Mouse (Mus musculus) kidney, postnatal 0 days (tissue): Measurements from ENCODE around the gene Fcgr3. TPM values are rescaled to one million over a fixed set of nuclear protein-coding genes. Genes with fewer than 3 reads are reported as not detected.

ENCODE experiments used
- ATAC-seq: fragments of 200-750 bp; cut with Nextera tagmentation; replicated peaks from 2 replicates; pipeline ENCODE4 v1.8.0; 2017; ENCODE audit warnings: low read depth, moderate number of reproducible peaks, moderate TSS enrichment, moderate library complexity; ENCODE audit not compliant: low FRiP score
- DNase-seq: peaks from one replicate; pipeline ENCODE4 v3.0.0-alpha.2; 2016; ENCODE audit warnings: low spot score
- H3K27ac ChIP-seq: fragments of 300-500 bp; sonication (generic); 2 replicates; pipeline ENCODE4 v1.5.1; 2014; ENCODE audit warnings: mild to moderate bottlenecking
- H3K27me3 ChIP-seq: fragments of 300-500 bp; sonication (generic); 2 replicates; pipeline ENCODE4 v1.6.1; 2014; ENCODE audit warnings: low read length, mixed read lengths; ENCODE audit not compliant: insufficient read depth
- H3K36me3 ChIP-seq: fragments of 300-500 bp; sonication (generic); 2 replicates; pipeline ENCODE4 v1.6.1; 2014; ENCODE audit warnings: low read length, mixed read lengths; ENCODE audit not compliant: insufficient read depth
- H3K4me1 ChIP-seq: fragments of 300-500 bp; sonication (generic); replicated peaks from 2 replicates; pipeline ENCODE4 v1.6.1; 2014; ENCODE audit warnings: antibody characterized with exemption, low read length, mixed read lengths; ENCODE audit not compliant: insufficient read depth
- H3K4me2 ChIP-seq: fragments of 300-500 bp; sonication (generic); 2 replicates; pipeline ENCODE4 v1.6.1; 2014; ENCODE audit warnings: mild to moderate bottlenecking, low read length, moderate library complexity, mixed read lengths
- H3K4me3 ChIP-seq: fragments of 300-500 bp; sonication (generic); replicated peaks from 2 replicates; pipeline ENCODE4 v1.5.1; 2014; ENCODE audit warnings: low read depth, low read length
- H3K9ac ChIP-seq: fragments of 300-500 bp; sonication (generic); 2 replicates; pipeline ENCODE4 v1.6.1; 2014; ENCODE audit warnings: low read depth, low read length
- H3K9me3 ChIP-seq: fragments of 300-500 bp; sonication (generic); replicated peaks from 2 replicates; pipeline ENCODE4 v1.6.1; 2016; ENCODE audit warnings: low read length, inconsistent platforms, mixed read lengths
- CTCF ChIP-seq: IDR thresholded peaks from 2 replicates; pipeline ENCODE4 v1.5.1; 2016; ENCODE audit warnings: antibody characterized with exemption, low read depth, mild to moderate bottlenecking, moderate library complexity
- WGBS: fragments of 180-500 bp; shearing (Covaris S2); extraction: QIAGEN DNeasy Blood & Tissue Kit; methylation state at CpG from one replicate; pipeline ENCODE4 v1.1.7; 2014; 5-methylcytosine and 5-hydroxymethylcytosine counted together
- polyA plus RNA-seq: library from polyadenylated mRNA; unstranded; fragments of >200 nt; fragmentation: Nextera tagmentation; extraction: Ambion mirVana; gene quantifications from 2 replicates; pipeline ENCODE4 v1.2.1, GENCODE M21; 2015

The Fcgr3 gene
- polyA plus RNA-seq, 1 experiment from 2014 or later: 13.2 TPM

GRCm38 (mm10) chr1:171031752-171032151 is 33.0 kb downstream of the Fcgr3 start:
- DNase-seq (no peak), ATAC-seq (no peak)
- TF ChIP-seq CTCF: no peak
- Histone ChIP-seq H3K9me3 (no peaks in the 10 kb centered on the region), H3K4me1 (no peaks in the 10 kb centered on the region), H3K4me3 (no peak overlapping the region), H3K27me3 (peaks cover 4% of the 10 kb centered on the region; the same call in 1 of the 2 replicates), H3K9ac (no peak overlapping the region), H3K4me2 (no peak overlapping the region), H3K27ac (no peak overlapping the region), H3K36me3 (no peaks in the 10 kb centered on the region)
- 87% methylated on average over 3 of the region's 3 CpGs for WGBS

- Histone ChIP-seq H3K4me2 (no peak overlapping the region), H3K4me3 (no peak overlapping the region), H3K9me3 (no peaks in the 10 kb centered on the region), H3K36me3 (no peaks in the 10 kb centered on the region), H3K9ac (no peak overlapping the region), H3K27me3 (no peaks in the 10 kb centered on the region), H3K4me1 (no peaks in the 10 kb centered on the region), H3K27ac (no peak overlapping the region)
- ATAC-seq (no peak), DNase-seq (no peak)
- no peak for TF ChIP-seq CTCF
- WGBS: 75% methylated on average over 7 of the region's 7 CpGs
Measured at GRCm38 (mm10) chr1:171019311-171019950, 45.3 kb downstream of the Fcgr3 start.

- no peaks in the 10 kb centered on the region for H3K36me3 ChIP-seq
- ATAC-seq (no peak), DNase-seq (no peak)
- H3K9me3 ChIP-seq: no peaks in the 10 kb centered on the region
- TF ChIP-seq CTCF: no peak
- no peak within 1 kb of the TSS for H3K27ac ChIP-seq
- 79% methylated on average over 2 of the region's 2 CpGs for WGBS
- H3K4me1 ChIP-seq: no peaks in the 10 kb centered on the region
- no peaks in the 10 kb centered on the region for H3K27me3 ChIP-seq
- no peak within 1 kb of the TSS for H3K4me3 ChIP-seq
- no peak within 1 kb of the TSS for H3K9ac ChIP-seq
- H3K4me2 ChIP-seq: no peak within 1 kb of the TSS
Measured at GRCm38 (mm10) chr1:171018737-171019136, 46.0 kb downstream of the Fcgr3 start, which contains the start of gene Fcgr4. Gene Fcgr4, plus strand, starts transcription at chr1:171018920.

GRCm38 (mm10) chr1:171017468-171018158 is 47.1 kb downstream of the Fcgr3 start:
- no peak overlapping the region for H3K4me3 ChIP-seq
- no peaks in the 10 kb centered on the region for H3K4me1 ChIP-seq
- H3K9ac ChIP-seq: no peak overlapping the region
- no peak for TF ChIP-seq CTCF
- no peak overlapping the region for H3K27ac ChIP-seq
- ATAC-seq (no peak), DNase-seq (no peak)
- WGBS: 47% methylated on average over 6 of the region's 6 CpGs
- H3K36me3 ChIP-seq: no peaks in the 10 kb centered on the region
- no peaks in the 10 kb centered on the region for H3K27me3 ChIP-seq
- no peaks in the 10 kb centered on the region for H3K9me3 ChIP-seq
- H3K4me2 ChIP-seq: no peak overlapping the region

GRCm38 (mm10) chr1:171016676-171017356 is 47.9 kb downstream of the Fcgr3 start:
- H3K36me3 ChIP-seq: no peaks in the 10 kb centered on the region
- DNase-seq: no peak
- no peak overlapping the region for H3K9ac ChIP-seq
- H3K4me3 ChIP-seq: no peak overlapping the region
- no peak for TF ChIP-seq CTCF
- no peaks in the 10 kb centered on the region for H3K9me3 ChIP-seq
- 74% methylated on average over 6 of the region's 6 CpGs for WGBS
- H3K27me3 ChIP-seq: no peaks in the 10 kb centered on the region
- ATAC-seq: no peak
- no peaks in the 10 kb centered on the region for H3K4me1 ChIP-seq
- no peak overlapping the region for H3K4me2 ChIP-seq
- H3K27ac ChIP-seq: no peak overlapping the region

- Histone ChIP-seq H3K9ac (no peak overlapping the region), H3K4me3 (no peak overlapping the region), H3K4me1 (no peaks in the 10 kb centered on the region), H3K36me3 (no peaks in the 10 kb centered on the region), H3K27me3 (no peaks in the 10 kb centered on the region), H3K27ac (no peak overlapping the region), H3K9me3 (no peaks in the 10 kb centered on the region), H3K4me2 (no peak overlapping the region)
- DNase-seq (no peak), ATAC-seq (no peak)
- WGBS: 86% methylated on average over 4 of the region's 4 CpGs
- no peak for TF ChIP-seq CTCF
Measured at GRCm38 (mm10) chr1:171011733-171012132, 53.0 kb downstream of the Fcgr3 start.
